Mouse (Mus musculus) limb, embryonic 15.5 days (tissue): ENCODE data around the gene 1700067P10Rik. TPM values are rescaled to one million over a fixed set of nuclear protein-coding genes. Genes with fewer than 3 reads are reported as not detected.

Experiments
- ATAC-seq: fragments of 200-750 bp; cut with Nextera tagmentation; 2 replicates; pipeline ENCODE4 v1.8.0; 2017; ENCODE audit warnings: low read depth, moderate TSS enrichment; ENCODE audit not compliant: insufficient number of reproducible peaks, low FRiP score, low TSS enrichment
- H3K27ac ChIP-seq: fragments of 300-500 bp; sonication (generic); 2 replicates; pipeline ENCODE4 v1.5.1; 2015; ENCODE audit warnings: moderate library complexity, mild to moderate bottlenecking, inconsistent platforms
- H3K27me3 ChIP-seq: fragments of 300-500 bp; sonication (generic); 2 replicates; pipeline ENCODE4 v1.6.1; 2015; ENCODE audit warnings: inconsistent platforms
- H3K36me3 ChIP-seq: fragments of 300-500 bp; sonication (generic); 2 replicates; pipeline ENCODE4 v1.6.1; 2015; ENCODE audit warnings: inconsistent platforms
- H3K4me1 ChIP-seq: fragments of 300-500 bp; sonication (generic); 2 replicates; pipeline ENCODE4 v1.6.1; 2015; ENCODE audit warnings: inconsistent platforms
- H3K4me2 ChIP-seq: fragments of 300-500 bp; sonication (generic); 2 replicates; pipeline ENCODE4 v1.6.1; 2015; ENCODE audit warnings: mild to moderate bottlenecking, inconsistent platforms
- H3K4me3 ChIP-seq: fragments of 300-500 bp; sonication (generic); 2 replicates; pipeline ENCODE4 v1.5.1; 2015; ENCODE audit warnings: mild to moderate bottlenecking, inconsistent platforms
- H3K9ac ChIP-seq: fragments of 300-500 bp; sonication (generic); 2 replicates; pipeline ENCODE4 v1.6.1; 2015; ENCODE audit warnings: inconsistent platforms
- H3K9me3 ChIP-seq: fragments of 300-500 bp; sonication (generic); 2 replicates; pipeline ENCODE4 v1.6.1; 2016; ENCODE audit warnings: inconsistent platforms
- WGBS: fragments of 180-500 bp; shearing (Covaris S2); methylation state at CpG from one replicate; pipeline ENCODE4 v1.1.7; 2015; 5-methylcytosine and 5-hydroxymethylcytosine counted together
- polyA plus RNA-seq: library from polyadenylated mRNA; unstranded; fragments of >200 nt; fragmentation: Nextera tagmentation; extraction: Ambion mirVana; gene quantifications from 2 replicates; pipeline ENCODE4 v1.2.1, GENCODE M21; 2015

Gene 1700067P10Rik
- polyA plus RNA-seq, 1 experiment from 2014 or later, result not detected

GRCm38 (mm10) chr17:48132810-48133209 lies 43.7 kb downstream of the 1700067P10Rik start:
- 78% methylated on average over 2 of the region's 2 CpGs for WGBS

More at GRCm38 (mm10) chr17:48132810-48133209, 43.7 kb downstream of the 1700067P10Rik start:
- Histone ChIP-seq H3K4me3 (no peak overlapping the region), H3K4me2 (no peak overlapping the region), H3K27ac (no peak overlapping the region), H3K4me1 (no peaks in the 10 kb centered on the region), H3K9me3 (no peaks in the 10 kb centered on the region), H3K27me3 (no peaks in the 10 kb centered on the region), H3K36me3 (no peaks in the 10 kb centered on the region), H3K9ac (no peak overlapping the region)
- no peak for ATAC-seq

Other genes with a start within 250 kb of the 1700067P10Rik start
- 18.2 and 22.4 TPM in 2 replicates for gene Foxp4, start 164.7 kb upstream of the 1700067P10Rik start, polyA plus RNA-seq
- gene 1700122O11Rik, start 51.0 kb upstream of the 1700067P10Rik start, polyA plus RNA-seq, result not detected in 2 replicates
- 0.12 TPM in 1 of 2 replicates, not detected in the other for gene 9830107B12Rik, start 56.9 kb downstream of the 1700067P10Rik start, polyA plus RNA-seq
- gene A530064D06Rik, start 78.0 kb downstream of the 1700067P10Rik start, polyA plus RNA-seq, result 0.17 TPM in 1 of 2 replicates, not detected in the other
- 0.06 and 0.15 TPM in 2 replicates for gene Trem1, start 143.4 kb downstream of the 1700067P10Rik start, polyA plus RNA-seq
- gene Trem3, start 158.5 kb downstream of the 1700067P10Rik start, polyA plus RNA-seq, result 0.15 TPM in 1 of 2 replicates, not detected in the other
- gene Treml4, start 175.0 kb downstream of the 1700067P10Rik start, polyA plus RNA-seq, result 0.26 and 0.37 TPM in 2 replicates
- gene Treml2, start 210.2 kb downstream of the 1700067P10Rik start, polyA plus RNA-seq, result 0.05 and 0.18 TPM in 2 replicates
- gene B430306N03Rik, start 226.8 kb downstream of the 1700067P10Rik start, polyA plus RNA-seq, result 0.15 and 0.17 TPM in 2 replicates